Mouse (Mus musculus) liver, postnatal 0 days (tissue): ENCODE results near the gene Gm20390.

ENCODE experiments used
- CTCF ChIP-seq: sonication (generic); IDR thresholded peaks from 2 replicates; pipeline ENCODE4 v1.5.1; 2016; ENCODE audit warnings: antibody characterized with exemption, low read depth
- EP300 ChIP-seq: IDR thresholded peaks from 2 replicates; pipeline ENCODE4 v1.6.1; 2016; ENCODE audit warnings: antibody characterized with exemption, low read depth, mild to moderate bottlenecking

DNA sequence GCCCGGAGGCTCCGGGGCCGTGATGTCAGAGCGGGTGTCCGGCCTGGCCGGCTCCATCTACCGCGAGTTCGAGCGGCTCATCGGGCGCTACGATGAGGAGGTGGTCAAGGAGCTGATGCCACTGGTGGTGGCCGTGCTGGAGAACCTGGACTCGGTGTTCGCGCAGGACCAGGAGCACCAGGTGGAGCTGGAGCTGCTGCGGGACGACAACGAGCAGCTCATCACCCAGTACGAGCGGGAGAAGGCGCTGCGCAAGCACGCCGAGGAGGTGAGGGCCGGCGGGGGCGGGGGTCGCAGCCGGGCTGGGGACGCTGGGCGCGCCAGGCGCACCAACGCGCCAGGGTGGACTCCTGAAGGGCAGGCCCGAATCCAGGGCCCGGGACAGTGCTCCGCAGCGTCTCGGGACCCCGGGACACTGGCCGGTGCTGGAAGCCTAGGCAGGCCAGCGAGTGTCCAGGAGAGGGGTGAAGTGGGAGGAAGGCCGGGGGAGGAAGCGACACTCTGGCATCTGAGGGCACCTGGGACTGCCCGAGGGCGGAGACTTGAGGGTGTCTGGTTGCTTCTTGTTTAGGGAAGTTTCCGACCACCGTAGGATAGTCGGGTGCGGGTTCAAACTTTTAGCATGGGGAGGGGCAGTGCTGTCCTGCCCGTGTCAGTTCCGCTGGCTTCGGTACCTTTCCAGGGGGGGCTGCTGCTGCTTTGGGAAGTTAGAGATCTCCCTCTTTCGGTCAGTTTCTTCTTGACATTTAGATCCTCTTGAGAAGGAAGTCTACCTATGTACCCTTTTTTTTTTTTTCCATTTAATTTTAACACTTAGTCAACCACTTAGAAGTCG lies 28.4 kb upstream of the Gm20390 start:
- TF ChIP-seq CTCF (peak; percentile 36; the same call in 1 of the 2 replicates), EP300 (no peak)
